Mouse (Mus musculus): ENCODE data around the gene Tnik. TPM values are rescaled to one million over a fixed set of nuclear protein-coding genes. Genes with fewer than 3 reads are reported as not detected.

The Tnik gene
- polyA plus RNA-seq, 1 experiment from 2014 or later: 4.3 TPM

DNA sequence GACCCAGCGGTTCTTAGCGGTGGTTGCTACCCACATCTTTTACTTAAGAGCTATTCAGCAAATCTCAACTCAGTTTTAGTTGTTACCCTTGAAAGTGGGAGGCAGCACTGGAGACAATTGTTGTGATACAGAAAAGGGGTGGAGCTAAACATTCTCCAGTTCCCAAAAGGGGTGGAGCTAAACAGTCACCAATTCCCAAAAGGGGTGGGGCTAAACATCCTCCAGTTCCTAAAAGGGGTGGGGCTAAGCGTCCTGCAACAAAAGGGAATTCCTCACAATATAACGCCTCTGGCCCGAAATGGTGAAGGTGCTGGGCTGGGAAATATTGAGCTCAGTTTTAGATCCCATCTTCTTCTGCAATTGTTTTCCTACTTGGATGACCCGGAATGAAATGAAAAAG, 363.8 kb downstream of the Tnik start:
- ATAC-seq (replicated peaks; ENCODE audit: low FRiP score): no peak
- Histone ChIP-seq H3K4me3 (replicated peaks) (no peak overlapping the region), H3K4me2 (no peak overlapping the region), H3K27ac (no peak overlapping the region), H3K9ac (no peak overlapping the region), H3K36me3 (no peaks in the 10 kb centered on the region), H3K27me3 (no peaks in the 10 kb centered on the region), H3K4me1 (peaks cover 4% of the 10 kb centered on the region; the same call in 1 of the 2 replicates), H3K9me3 (replicated peaks) (no peaks in the 10 kb centered on the region)
- 94% methylated on average over 6 of the region's 6 CpGs for whole genome bisulfite sequencing

DNA sequence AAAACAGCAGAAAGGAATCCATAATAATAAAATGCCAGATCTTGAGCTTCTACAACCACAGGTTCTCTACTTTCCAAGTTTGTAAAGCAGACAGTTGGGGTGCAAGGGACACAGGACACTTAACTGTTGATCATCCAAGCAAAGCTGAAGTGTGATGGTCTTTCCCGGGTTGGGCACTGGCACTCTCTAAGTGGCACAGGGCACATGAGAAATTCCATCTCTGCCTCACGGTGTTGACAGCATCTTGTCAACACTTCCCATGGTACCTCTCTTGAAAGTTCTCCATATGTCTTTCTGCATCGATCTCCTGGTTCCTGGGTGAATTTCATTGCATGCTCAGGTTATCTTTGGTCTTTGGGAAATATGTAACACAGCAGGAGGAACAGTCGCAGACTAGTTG, 373.8 kb downstream of the Tnik start:
- no peak overlapping the region for H3K27ac ChIP-seq
- no peak overlapping the region for H3K9ac ChIP-seq
- H3K9me3 ChIP-seq (replicated peaks): no peaks in the 10 kb centered on the region
- H3K4me2 ChIP-seq: no peak overlapping the region
- no peaks in the 10 kb centered on the region for H3K36me3 ChIP-seq
- H3K4me1 ChIP-seq: no peaks in the 10 kb centered on the region
- WGBS: 86% methylated on average over 4 of the region's 4 CpGs
- no peak overlapping the region for H3K4me3 ChIP-seq (replicated peaks)
- ATAC-seq (replicated peaks; ENCODE audit: low FRiP score): no peak
- no peaks in the 10 kb centered on the region for H3K27me3 ChIP-seq

DNA sequence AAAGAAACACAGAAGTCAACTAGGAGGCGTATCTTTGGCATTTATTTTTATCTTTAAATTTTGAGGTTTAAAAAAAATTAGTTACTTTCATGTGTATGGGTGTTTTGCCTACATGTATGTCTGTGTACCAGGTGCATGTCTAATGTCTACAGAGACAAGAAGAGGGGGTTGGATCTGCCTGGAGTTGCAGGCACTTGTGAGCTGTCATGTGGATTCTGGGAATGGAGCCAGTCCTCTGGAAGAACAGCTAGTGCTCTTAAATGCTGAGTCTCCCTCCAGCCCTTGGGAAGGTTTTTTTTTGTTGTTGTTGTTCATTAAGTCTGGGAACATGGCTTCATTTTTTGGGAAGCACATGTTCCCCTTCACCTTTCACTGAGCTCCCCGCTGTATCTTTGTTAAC, 375.9 kb downstream of the Tnik start:
- Histone ChIP-seq H3K4me3 (replicated peaks) (no peak overlapping the region), H3K9ac (no peak overlapping the region), H3K4me1 (no peaks in the 10 kb centered on the region), H3K27ac (no peak overlapping the region), H3K9me3 (replicated peaks) (no peaks in the 10 kb centered on the region), H3K36me3 (no peaks in the 10 kb centered on the region), H3K4me2 (no peak overlapping the region), H3K27me3 (no peaks in the 10 kb centered on the region)
- ATAC-seq (replicated peaks; ENCODE audit: low FRiP score): no peak
- 81% methylated on average over 2 of the region's 2 CpGs for WGBS

DNA sequence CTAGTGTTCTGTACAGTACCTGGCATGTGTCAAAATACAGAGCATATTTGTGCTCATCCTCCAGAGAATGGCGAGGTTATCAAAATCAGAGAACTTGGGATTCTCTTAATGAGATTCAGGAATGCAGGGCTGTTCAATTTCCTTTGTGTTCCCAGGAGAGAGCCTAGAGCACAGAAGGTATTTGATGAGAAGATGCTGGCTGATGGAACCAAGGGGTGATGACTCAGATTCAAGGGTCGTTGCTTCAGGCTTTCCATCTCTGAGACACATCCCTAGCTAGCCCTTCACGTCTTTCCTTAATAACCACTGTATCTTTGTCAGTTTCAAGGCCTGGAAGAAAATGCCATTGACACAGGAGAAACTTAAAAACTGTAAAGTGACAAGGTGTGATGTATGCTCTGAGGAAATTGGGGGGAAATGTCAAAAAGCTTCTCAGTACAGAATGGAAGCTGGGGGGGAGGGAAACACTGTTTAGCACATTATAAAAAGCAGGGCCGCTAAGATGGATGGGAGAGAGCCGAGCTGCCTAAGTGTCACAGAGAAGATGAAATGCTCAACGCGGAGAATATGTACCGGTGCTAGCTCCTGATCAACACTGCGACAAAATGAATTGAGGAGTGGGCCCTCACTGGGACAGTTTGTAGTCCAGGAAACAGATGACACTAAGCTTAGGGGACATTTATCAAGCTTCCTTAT, 380.4 kb downstream of the Tnik start:
- H3K4me1 ChIP-seq: no peaks in the 10 kb centered on the region
- no peak overlapping the region for H3K4me3 ChIP-seq (replicated peaks)
- H3K4me2 ChIP-seq: no peak overlapping the region
- WGBS: 68% methylated on average over 9 of the region's 9 CpGs
- no peak for ATAC-seq (replicated peaks; ENCODE audit: low FRiP score)
- no peaks in the 10 kb centered on the region for H3K36me3 ChIP-seq
- no peaks in the 10 kb centered on the region for H3K27me3 ChIP-seq
- H3K9ac ChIP-seq: no peak overlapping the region
- no peaks in the 10 kb centered on the region for H3K9me3 ChIP-seq (replicated peaks)
- H3K27ac ChIP-seq: no peak overlapping the region

DNA sequence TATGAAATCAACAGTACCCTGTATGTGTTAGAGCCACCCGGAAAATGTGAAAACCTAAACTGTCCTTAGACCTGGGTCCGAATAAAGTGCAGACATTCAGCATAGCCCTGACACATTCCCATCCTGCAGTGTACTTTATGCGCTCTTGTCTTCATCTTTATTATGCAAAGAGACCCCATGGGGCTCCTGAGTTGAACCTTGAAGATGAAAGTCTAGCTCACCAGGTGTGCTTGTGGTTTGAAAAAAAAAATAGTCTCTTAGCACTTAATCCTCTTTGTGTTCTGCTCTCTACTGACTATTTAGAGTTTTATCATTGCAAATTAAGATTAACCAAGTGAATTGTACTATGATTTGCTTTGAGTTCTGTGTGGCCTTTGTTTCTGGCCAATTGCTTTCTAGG, 389.6 kb downstream of the Tnik start:
- Histone ChIP-seq H3K4me2 (no peak overlapping the region), H3K36me3 (no peaks in the 10 kb centered on the region), H3K9me3 (replicated peaks) (no peaks in the 10 kb centered on the region), H3K4me1 (no peaks in the 10 kb centered on the region), H3K27ac (no peak overlapping the region), H3K27me3 (no peaks in the 10 kb centered on the region), H3K4me3 (replicated peaks) (no peak overlapping the region), H3K9ac (no peak overlapping the region)
- no peak for ATAC-seq (replicated peaks; ENCODE audit: low FRiP score)
- 79% methylated on average over 3 of the region's 3 CpGs for WGBS

DNA sequence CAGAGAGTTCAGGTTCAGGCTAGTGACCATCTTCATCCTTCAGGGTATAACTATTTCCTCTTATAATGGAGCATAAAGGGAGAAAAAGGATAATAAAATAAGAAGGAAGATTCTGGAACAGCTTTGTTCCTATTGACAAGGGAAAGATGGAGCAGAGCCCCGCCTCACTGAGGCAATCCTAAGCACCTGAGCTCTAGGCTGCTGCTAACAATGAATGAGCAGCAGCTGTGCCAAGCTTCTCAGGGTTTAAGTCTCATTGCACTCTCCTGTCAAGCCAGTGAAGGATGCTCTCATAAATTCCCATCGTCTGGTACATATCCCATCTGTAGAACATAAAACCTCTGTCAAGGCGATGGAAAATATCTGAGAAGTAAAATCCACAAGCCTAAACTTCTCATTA, 390.0 kb downstream of the Tnik start:
- 63% methylated on average over 3 of the region's 3 CpGs for WGBS

DNA sequence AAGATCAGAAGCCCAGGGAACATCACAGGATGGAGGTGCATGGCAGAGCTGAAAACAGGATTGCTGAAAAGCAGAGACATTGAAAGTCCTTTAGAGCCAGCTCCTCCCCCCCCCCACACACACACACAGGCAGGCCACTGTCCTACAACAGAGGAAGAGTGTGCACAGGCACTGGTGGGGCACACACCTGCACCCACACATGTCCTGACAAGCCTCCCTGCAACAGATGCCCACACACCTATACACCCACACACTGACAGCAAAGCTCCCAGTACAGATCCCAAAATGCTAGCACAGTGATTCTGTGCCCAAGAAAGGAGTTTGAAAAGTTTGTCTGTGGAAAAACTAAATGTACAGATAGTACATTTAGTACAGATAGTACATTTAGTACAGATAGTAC, 391.7 kb downstream of the Tnik start:
- Histone ChIP-seq H3K9ac (no peak overlapping the region), H3K27ac (no peak overlapping the region)
- no peak for ATAC-seq (replicated peaks; ENCODE audit: low FRiP score)

More for the DNA sequence above, 390.0 kb downstream of the Tnik start:
- no peak for ATAC-seq (replicated peaks; ENCODE audit: low FRiP score)
- no peak overlapping the region for H3K4me3 ChIP-seq (replicated peaks)
- no peaks in the 10 kb centered on the region for H3K9me3 ChIP-seq (replicated peaks)
- H3K4me2 ChIP-seq: no peak overlapping the region
- no peak overlapping the region for H3K9ac ChIP-seq
- H3K4me1 ChIP-seq: no peaks in the 10 kb centered on the region
- H3K36me3 ChIP-seq: no peaks in the 10 kb centered on the region
- no peaks in the 10 kb centered on the region for H3K27me3 ChIP-seq
- no peak overlapping the region for H3K27ac ChIP-seq

DNA sequence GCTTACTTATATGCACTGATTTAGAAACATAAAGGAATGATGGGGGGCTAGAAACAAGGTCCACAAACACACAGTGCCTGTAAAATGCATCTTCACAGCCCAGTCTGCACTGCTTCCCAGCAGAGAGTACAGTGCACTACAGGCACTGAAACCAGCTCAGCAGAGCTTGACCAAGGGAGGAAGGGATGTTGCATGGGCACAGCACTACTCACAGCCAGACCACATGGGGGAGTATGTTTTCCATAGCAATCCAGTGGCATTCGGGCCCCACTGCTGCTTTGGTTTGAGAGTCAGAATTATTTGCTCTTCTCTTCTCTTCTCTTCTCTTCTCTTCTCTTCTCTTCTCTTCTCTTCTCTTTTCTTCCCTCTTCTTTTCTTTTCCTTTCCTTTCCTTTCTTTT, 395.3 kb downstream of the Tnik start:
- no peak overlapping the region for H3K4me3 ChIP-seq (replicated peaks)
- no peaks in the 10 kb centered on the region for H3K9me3 ChIP-seq (replicated peaks)
- 32% methylated on average over 1 of the region's 1 CpGs for WGBS
- no peak overlapping the region for H3K9ac ChIP-seq
- H3K4me1 ChIP-seq: no peaks in the 10 kb centered on the region
- no peaks in the 10 kb centered on the region for H3K27me3 ChIP-seq
- no peak overlapping the region for H3K27ac ChIP-seq
- ATAC-seq (replicated peaks; ENCODE audit: low FRiP score): peak; percentile 94
- H3K4me2 ChIP-seq: no peak overlapping the region
- no peaks in the 10 kb centered on the region for H3K36me3 ChIP-seq

More for the DNA sequence above, 391.7 kb downstream of the Tnik start:
- H3K9me3 ChIP-seq (replicated peaks): no peaks in the 10 kb centered on the region
- H3K27me3 ChIP-seq: no peaks in the 10 kb centered on the region
- no peaks in the 10 kb centered on the region for H3K36me3 ChIP-seq
- H3K4me1 ChIP-seq: no peaks in the 10 kb centered on the region
- no peak overlapping the region for H3K4me3 ChIP-seq (replicated peaks)
- no peak overlapping the region for H3K4me2 ChIP-seq

DNA sequence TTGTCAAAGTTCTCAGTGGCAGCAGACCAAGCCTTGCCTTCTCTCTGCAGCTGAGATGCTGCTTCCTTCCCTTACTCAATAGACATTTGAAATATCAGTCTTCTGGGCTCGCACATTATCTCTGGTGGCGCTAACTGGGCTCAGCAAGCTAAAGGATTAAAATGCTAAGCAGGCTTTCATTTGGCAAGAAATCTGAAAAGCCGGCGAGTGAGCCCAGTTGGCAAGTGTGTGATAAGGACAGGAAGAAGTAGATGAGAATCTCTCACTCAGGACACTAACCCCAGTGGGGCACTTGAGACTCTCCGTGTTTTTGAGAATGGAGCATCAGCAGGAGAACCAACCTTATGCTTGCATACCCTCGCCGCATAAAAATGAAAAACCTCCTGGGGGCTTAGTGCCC, 417.8 kb downstream of the Tnik start:
- 90% methylated on average over 7 of the region's 7 CpGs for WGBS
- 0 out of 2 replicates have a peak, but pooled peaks cover 6% of the 10 kb centered on the region for H3K4me1 ChIP-seq
- no peak overlapping the region for H3K27ac ChIP-seq
- H3K36me3 ChIP-seq: no peaks in the 10 kb centered on the region
- no peaks in the 10 kb centered on the region for H3K27me3 ChIP-seq
- no peak overlapping the region for H3K4me3 ChIP-seq (replicated peaks)
- no peak overlapping the region for H3K4me2 ChIP-seq
- no peaks in the 10 kb centered on the region for H3K9me3 ChIP-seq (replicated peaks)
- H3K9ac ChIP-seq: no peak overlapping the region
- ATAC-seq (replicated peaks; ENCODE audit: low FRiP score): no peak

DNA sequence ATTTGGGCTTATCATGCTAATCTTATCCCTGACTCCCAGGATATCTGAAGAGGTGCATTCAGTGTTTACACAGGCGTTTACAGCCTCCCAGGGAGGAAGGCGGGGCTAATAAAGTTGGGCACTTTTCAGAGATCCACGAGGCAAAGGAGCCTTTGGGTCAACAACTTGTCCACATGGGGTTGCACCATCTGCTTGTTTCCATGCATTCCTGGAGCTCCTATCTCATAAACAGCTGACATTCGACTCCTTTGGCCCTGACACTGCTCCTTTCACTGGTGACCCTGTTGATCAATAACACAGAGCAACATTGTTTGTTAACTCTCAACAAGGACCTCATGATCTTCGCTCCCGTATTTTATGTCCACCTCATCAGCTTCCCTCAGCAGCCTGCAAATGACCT, 418.9 kb downstream of the Tnik start:
- 35% methylated on average over 6 of the region's 6 CpGs for WGBS
- H3K27me3 ChIP-seq: no peaks in the 10 kb centered on the region
- ATAC-seq (replicated peaks; ENCODE audit: low FRiP score): peak; percentile 25; the same call in 1 of the 2 replicates

DNA sequence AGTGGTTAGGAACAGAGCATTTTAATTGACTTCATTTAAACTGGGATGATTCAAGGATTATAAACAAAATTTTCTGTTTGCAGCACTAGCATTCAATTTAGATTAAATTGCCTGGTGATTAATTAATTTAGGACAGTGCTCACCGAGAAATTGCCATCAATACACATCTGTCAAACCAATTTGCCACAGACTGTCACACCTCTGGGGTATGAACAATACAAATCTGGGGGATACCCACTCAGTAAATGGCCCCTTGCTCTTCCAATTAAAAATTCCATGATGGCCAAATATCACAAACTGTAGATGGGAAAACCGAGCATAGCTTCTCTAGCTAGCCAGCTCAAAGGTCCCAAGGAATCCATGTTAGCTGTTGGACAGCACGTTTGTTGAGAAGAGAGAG, 419.4 kb downstream of the Tnik start:
- H3K4me2 ChIP-seq: no peak overlapping the region
- H3K27ac ChIP-seq: no peak overlapping the region
- 0 out of 2 replicates have a peak, but pooled peaks cover 6% of the 10 kb centered on the region for H3K4me1 ChIP-seq
- 78% methylated on average over 3 of the region's 3 CpGs for WGBS
- H3K4me3 ChIP-seq (replicated peaks): no peak overlapping the region
- H3K27me3 ChIP-seq: no peaks in the 10 kb centered on the region
- ATAC-seq (replicated peaks; ENCODE audit: low FRiP score): no peak
- no peaks in the 10 kb centered on the region for H3K9me3 ChIP-seq (replicated peaks)
- no peaks in the 10 kb centered on the region for H3K36me3 ChIP-seq
- H3K9ac ChIP-seq: no peak overlapping the region

More for the DNA sequence above, 418.9 kb downstream of the Tnik start:
- H3K9me3 ChIP-seq (replicated peaks): no peaks in the 10 kb centered on the region
- H3K4me1 ChIP-seq: 0 out of 2 replicates have a peak, but pooled peaks cover 6% of the 10 kb centered on the region
- peak overlapping the region; percentile 24; the same call in 1 of the 2 replicates for H3K27ac ChIP-seq
- no peak overlapping the region for H3K9ac ChIP-seq
- no peak overlapping the region for H3K4me3 ChIP-seq (replicated peaks)
- no peak overlapping the region for H3K4me2 ChIP-seq
- H3K36me3 ChIP-seq: no peaks in the 10 kb centered on the region

DNA sequence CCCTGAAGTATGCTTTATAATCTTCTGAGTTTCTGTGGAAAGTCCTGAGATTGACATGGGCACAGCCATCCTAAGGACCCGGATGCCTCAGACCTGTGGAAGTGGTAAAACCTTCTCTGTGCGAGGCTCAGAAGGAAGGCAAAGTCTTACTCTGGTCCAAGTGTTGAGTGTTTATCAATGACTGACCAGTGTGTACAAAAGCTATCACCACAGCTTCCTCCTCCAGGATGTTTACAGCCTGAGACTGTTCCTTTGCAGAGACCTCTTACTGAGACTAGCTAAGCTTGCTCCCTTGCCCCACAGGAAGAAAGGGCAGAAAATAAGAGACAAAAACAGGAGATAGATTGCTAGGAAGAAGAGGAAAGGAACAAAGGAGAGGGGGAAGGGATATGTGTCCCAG, 422.5 kb downstream of the Tnik start:
- H3K4me2 ChIP-seq: no peak overlapping the region
- no peaks in the 10 kb centered on the region for H3K36me3 ChIP-seq
- no peaks in the 10 kb centered on the region for H3K9me3 ChIP-seq (replicated peaks)
- H3K4me1 ChIP-seq: 0 out of 2 replicates have a peak, but pooled peaks cover 6% of the 10 kb centered on the region
- H3K27ac ChIP-seq: no peak overlapping the region
- WGBS: 89% methylated on average over 2 of the region's 2 CpGs
- H3K4me3 ChIP-seq (replicated peaks): no peak overlapping the region
- ATAC-seq (replicated peaks; ENCODE audit: low FRiP score): no peak
- H3K9ac ChIP-seq: no peak overlapping the region
- H3K27me3 ChIP-seq: no peaks in the 10 kb centered on the region

DNA sequence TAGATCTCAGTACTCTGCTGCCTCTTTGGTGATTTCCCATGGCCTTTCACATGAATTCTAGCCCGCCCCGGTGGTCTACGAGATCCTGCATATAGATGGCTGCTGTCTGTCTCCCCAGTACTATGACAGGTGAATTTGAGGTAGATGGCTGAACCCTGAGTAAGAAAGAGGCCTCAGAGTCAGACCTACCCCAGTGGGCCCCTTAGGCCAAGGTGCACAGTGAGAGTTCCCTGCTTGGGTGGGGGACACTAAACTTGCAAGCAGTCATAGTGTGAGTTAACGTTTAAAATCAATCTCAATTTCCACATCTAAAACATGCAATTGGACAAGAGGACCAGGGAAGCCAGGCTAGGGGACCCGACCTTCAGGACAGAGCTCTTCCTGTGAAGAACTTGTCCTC, 431.8 kb downstream of the Tnik start:
- Histone ChIP-seq H3K4me1 (no peaks in the 10 kb centered on the region), H3K9me3 (replicated peaks) (no peaks in the 10 kb centered on the region), H3K27me3 (no peaks in the 10 kb centered on the region), H3K4me3 (replicated peaks) (no peak overlapping the region), H3K36me3 (no peaks in the 10 kb centered on the region), H3K9ac (no peak overlapping the region), H3K27ac (no peak overlapping the region), H3K4me2 (no peak overlapping the region)
- no peak for ATAC-seq (replicated peaks; ENCODE audit: low FRiP score)
- 89% methylated on average over 5 of the region's 5 CpGs for WGBS

Measured in kidney, embryonic 15.5 days (tissue).